Mouse (Mus musculus) testis, adult 2 months (tissue): ENCODE data around the gene Nsd2.

Source experiments
- CTCF ChIP-seq: fragments of 200-500 bp; IDR thresholded peaks from 2 replicates; pipeline ENCODE4 v1.5.1; 2012; ENCODE audit warnings: low read depth, mild to moderate bottlenecking, inconsistent platforms, low read length, moderate library complexity; ENCODE audit not compliant: control insufficient read depth, insufficient read depth, insufficient replicate concordance
- POLR2A ChIP-seq: fragments of 200-500 bp; IDR thresholded peaks from 2 replicates; pipeline ENCODE4 v1.6.1; 2012; ENCODE audit warnings: low read depth, mild to moderate bottlenecking, inconsistent platforms, low read length, moderate library complexity; ENCODE audit not compliant: control insufficient read depth

DNA sequence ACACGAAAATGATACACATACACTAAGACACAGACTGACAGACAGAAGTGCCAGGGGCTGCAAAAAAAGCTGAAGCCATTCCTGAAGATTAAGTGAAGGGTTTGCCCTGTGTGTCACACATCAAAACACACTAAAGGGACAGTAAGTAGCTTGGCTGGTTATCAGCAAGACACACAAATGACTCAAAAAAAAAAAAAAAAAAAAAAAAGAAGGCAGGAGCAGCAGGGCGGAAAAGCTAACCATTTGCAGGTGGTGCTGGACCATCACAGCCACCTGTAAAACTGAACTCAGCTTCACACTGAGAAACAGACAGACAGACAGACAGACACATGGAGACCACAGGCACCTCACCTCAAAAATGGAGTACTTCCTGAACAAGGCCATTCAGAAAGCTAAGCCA lies 113.6 kb downstream of the Nsd2 start:
- TF ChIP-seq CTCF: no peak
- no peak for TF ChIP-seq POLR2A
